Mouse (Mus musculus) ZHBTc4 (cell line): Measurements from ENCODE around the gene Rspry1.

ENCODE experiments used
- DNase-seq: peaks from one replicate; pipeline ENCODE4 v3.0.0-alpha.2; 2011; ENCODE audit warnings: low read depth, low spot score

Gene Rspry1

GRCm38 (mm10) chr8:94602471-94603131, 864 bp downstream of the Rspry1 start:
- DNase-seq, result peak; percentile 50

GRCm38 (mm10) chr8:94604030-94604429, 2.3 kb downstream of the Rspry1 start:
- DNase-seq, result no peak

GRCm38 (mm10) chr8:94607064-94607463, 5.3 kb downstream of the Rspry1 start:
- no peak for DNase-seq

- no peak for DNase-seq
Measured at GRCm38 (mm10) chr8:94624885-94625284, 23.1 kb downstream of the Rspry1 start.

- DNase-seq, result no peak
Measured at GRCm38 (mm10) chr8:94633564-94634194, 31.9 kb downstream of the Rspry1 start.

- no peak for DNase-seq
Measured at GRCm38 (mm10) chr8:94634211-94634610, 32.5 kb downstream of the Rspry1 start.

- no peak for DNase-seq
Measured at GRCm38 (mm10) chr8:94641183-94641582, 39.4 kb downstream of the Rspry1 start.

- no peak for DNase-seq
Measured at GRCm38 (mm10) chr8:94641938-94642337, 40.2 kb downstream of the Rspry1 start.

GRCm38 (mm10) chr8:94645202-94645601, 43.5 kb downstream of the Rspry1 start:
- DNase-seq, result no peak

GRCm38 (mm10) chr8:94646165-94646564, 44.4 kb downstream of the Rspry1 start:
- no peak for DNase-seq

- DNase-seq, result no peak
Measured at GRCm38 (mm10) chr8:94649496-94649895, 47.8 kb downstream of the Rspry1 start.

- no peak for DNase-seq
Measured at GRCm38 (mm10) chr8:94652951-94653350, 51.2 kb downstream of the Rspry1 start.

- no peak for DNase-seq
Measured at GRCm38 (mm10) chr8:94654994-94655393, 53.3 kb downstream of the Rspry1 start.

GRCm38 (mm10) chr8:94658031-94658430, 56.3 kb downstream of the Rspry1 start:
- no peak for DNase-seq

- DNase-seq, result no peak
Measured at GRCm38 (mm10) chr8:94660418-94660817, 58.7 kb downstream of the Rspry1 start.

- DNase-seq, result no peak
Measured at GRCm38 (mm10) chr8:94664722-94665121, 63.0 kb downstream of the Rspry1 start.

GRCm38 (mm10) chr8:94666456-94667308, 64.9 kb downstream of the Rspry1 start, which contains the start of gene Arl2bp:
TSS of gene Arl2bp (plus strand) at chr8:94666600.
- DNase-seq, result peak; percentile 98

GRCm38 (mm10) chr8:94674384-94674783, 72.6 kb downstream of the Rspry1 start:
- no peak for DNase-seq

- DNase-seq, result no peak
Measured at GRCm38 (mm10) chr8:94675923-94676322, 74.2 kb downstream of the Rspry1 start.

- no peak for DNase-seq
Measured at GRCm38 (mm10) chr8:94678582-94678981, 76.8 kb downstream of the Rspry1 start.

GRCm38 (mm10) chr8:94680414-94680813, 78.7 kb downstream of the Rspry1 start:
- DNase-seq, result peak; percentile 38
